Mouse (Mus musculus) heart, embryonic 13.5 days (tissue): ENCODE results near the gene Xndc1. TPM values are rescaled to one million over a fixed set of nuclear protein-coding genes. Genes with fewer than 3 reads are reported as not detected.
"Not testable (repeated sequence)": the region's sequence is repeated elsewhere in the genome, so short reads cannot be mapped to it uniquely, and the experiment has no call there.

ENCODE experiments used
- ATAC-seq: fragments of 200-750 bp; cut with Nextera tagmentation; 2 replicates; pipeline ENCODE4 v1.8.0; 2017; ENCODE audit warnings: moderate TSS enrichment; ENCODE audit not compliant: insufficient number of reproducible peaks, low FRiP score, low TSS enrichment; ENCODE audit errors: extremely low read depth
- H3K27ac ChIP-seq: fragments of 300-500 bp; sonication (generic); replicated peaks from 2 replicates; pipeline ENCODE4 v1.5.1; 2015; ENCODE audit warnings: moderate library complexity, mild to moderate bottlenecking, inconsistent platforms
- H3K27me3 ChIP-seq: fragments of 300-500 bp; sonication (generic); replicated peaks from 2 replicates; pipeline ENCODE4 v1.6.1; 2015; ENCODE audit warnings: mild to moderate bottlenecking, inconsistent platforms
- H3K36me3 ChIP-seq: fragments of 300-500 bp; sonication (generic); 2 replicates; pipeline ENCODE4 v1.6.1; 2015; ENCODE audit warnings: mild to moderate bottlenecking, inconsistent platforms
- H3K4me1 ChIP-seq: fragments of 300-500 bp; sonication (generic); 2 replicates; pipeline ENCODE4 v1.6.1; 2015; ENCODE audit warnings: inconsistent platforms
- H3K4me2 ChIP-seq: fragments of 300-500 bp; sonication (generic); 2 replicates; pipeline ENCODE4 v1.6.1; 2015; ENCODE audit warnings: inconsistent platforms, mild to moderate bottlenecking, moderate library complexity
- H3K4me3 ChIP-seq: fragments of 300-500 bp; sonication (generic); 2 replicates; pipeline ENCODE4 v1.5.1; 2015; ENCODE audit warnings: moderate library complexity, mild to moderate bottlenecking, inconsistent platforms
- H3K9ac ChIP-seq: fragments of 300-500 bp; sonication (generic); 2 replicates; pipeline ENCODE4 v1.6.1; 2015; ENCODE audit warnings: inconsistent platforms, mild to moderate bottlenecking, moderate library complexity
- H3K9me3 ChIP-seq: fragments of 300-500 bp; sonication (generic); 2 replicates; pipeline ENCODE4 v1.6.1; 2016; ENCODE audit warnings: inconsistent platforms
- WGBS: fragments of 180-500 bp; shearing (Covaris S2); methylation state at CpG from one replicate; pipeline ENCODE4 v1.1.7; 2015; ENCODE audit warnings: mixed read lengths; 5-methylcytosine and 5-hydroxymethylcytosine counted together
- polyA plus RNA-seq: library from polyadenylated mRNA; unstranded; fragments of >200 nt; fragmentation: Nextera tagmentation; extraction: Ambion mirVana; gene quantifications from 2 replicates; pipeline ENCODE4 v1.2.1, GENCODE M21; 2015

The Xndc1 gene
- polyA plus RNA-seq, 1 experiment from 2014 or later, result 25.2 TPM

DNA sequence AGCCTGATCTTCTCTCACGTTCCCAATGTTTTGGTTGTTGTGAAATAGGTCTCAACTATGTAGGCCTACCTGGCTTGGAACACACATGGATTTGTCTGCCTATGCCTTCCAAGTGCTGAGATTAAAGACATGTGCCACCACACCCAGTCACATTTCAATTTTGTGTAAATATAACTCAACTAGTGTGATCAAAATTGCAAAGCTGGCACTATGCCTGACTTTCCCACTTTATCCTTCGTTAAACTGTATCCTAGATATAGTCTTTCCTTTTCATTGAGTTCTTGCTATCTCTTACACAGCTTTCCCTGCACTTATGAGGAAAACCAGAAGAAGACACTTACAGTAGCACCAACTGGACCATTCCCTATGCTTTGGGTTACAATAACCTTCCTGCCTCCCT lies 29.8 kb upstream of the Xndc1 start:
- Histone ChIP-seq H3K4me2 (no peak overlapping the region), H3K27ac (no peak overlapping the region), H3K9me3 (no peaks in the 10 kb centered on the region), H3K27me3 (no peaks in the 10 kb centered on the region), H3K4me3 (no peak overlapping the region), H3K4me1 (no peaks in the 10 kb centered on the region), H3K36me3 (peaks cover 97% of the 10 kb centered on the region), H3K9ac (no peak overlapping the region)
- WGBS, result 82% methylated on average over 2 of the region's 2 CpGs
- ATAC-seq, result no peak

DNA sequence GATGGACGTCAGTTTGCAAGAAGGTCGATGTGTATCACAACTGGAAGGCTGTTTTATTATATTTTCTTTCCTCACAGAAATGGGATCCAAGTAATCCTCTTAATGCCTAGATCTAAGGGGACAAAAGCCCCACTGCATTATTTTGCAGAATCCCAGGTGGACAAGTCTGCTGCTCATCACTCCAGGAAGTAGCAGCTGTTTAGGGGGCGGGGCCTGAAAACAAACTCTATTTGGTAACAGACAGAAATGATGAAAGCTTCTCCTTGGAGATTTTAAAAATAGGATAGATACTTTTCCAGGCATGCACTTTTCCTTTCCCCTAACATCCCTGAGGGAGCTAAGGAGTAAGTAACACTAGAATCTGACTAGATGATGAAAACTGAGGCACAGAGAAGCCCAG lies 28.0 kb upstream of the Xndc1 start:
- Histone ChIP-seq H3K4me3 (no peak overlapping the region), H3K4me1 (no peaks in the 10 kb centered on the region), H3K27me3 (no peaks in the 10 kb centered on the region), H3K9me3 (no peaks in the 10 kb centered on the region), H3K36me3 (peaks cover 97% of the 10 kb centered on the region), H3K4me2 (no peak overlapping the region), H3K27ac (no peak overlapping the region), H3K9ac (no peak overlapping the region)
- ATAC-seq, result no peak
- 93% methylated on average over 3 of the region's 3 CpGs for WGBS

DNA sequence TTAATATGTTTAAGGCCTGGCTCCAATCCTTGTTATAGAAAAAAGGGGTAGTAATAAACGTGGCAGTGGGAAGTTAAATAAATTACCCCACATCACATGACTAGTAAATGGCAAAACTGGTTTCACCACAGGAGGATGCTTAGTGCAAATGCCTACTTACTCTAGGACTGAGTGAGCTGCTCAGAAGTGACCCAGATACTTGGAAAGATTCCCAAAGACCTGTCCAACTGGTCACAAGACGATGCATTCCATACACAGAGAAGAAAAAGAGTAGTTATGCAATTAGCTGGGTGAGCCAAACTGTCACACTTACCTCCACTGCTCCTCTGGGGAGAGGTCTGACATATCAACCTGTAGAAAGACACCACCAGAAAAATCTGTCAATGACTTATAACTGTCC lies 23.0 kb upstream of the Xndc1 start:
- no peak for ATAC-seq
- Histone ChIP-seq H3K4me3 (no peak overlapping the region), H3K36me3 (peaks cover 50% of the 10 kb centered on the region), H3K4me1 (no peaks in the 10 kb centered on the region), H3K27me3 (no peaks in the 10 kb centered on the region), H3K4me2 (no peak overlapping the region), H3K9me3 (no peaks in the 10 kb centered on the region), H3K27ac (no peak overlapping the region), H3K9ac (no peak overlapping the region)
- WGBS, result 73% methylated on average over 2 of the region's 2 CpGs

DNA sequence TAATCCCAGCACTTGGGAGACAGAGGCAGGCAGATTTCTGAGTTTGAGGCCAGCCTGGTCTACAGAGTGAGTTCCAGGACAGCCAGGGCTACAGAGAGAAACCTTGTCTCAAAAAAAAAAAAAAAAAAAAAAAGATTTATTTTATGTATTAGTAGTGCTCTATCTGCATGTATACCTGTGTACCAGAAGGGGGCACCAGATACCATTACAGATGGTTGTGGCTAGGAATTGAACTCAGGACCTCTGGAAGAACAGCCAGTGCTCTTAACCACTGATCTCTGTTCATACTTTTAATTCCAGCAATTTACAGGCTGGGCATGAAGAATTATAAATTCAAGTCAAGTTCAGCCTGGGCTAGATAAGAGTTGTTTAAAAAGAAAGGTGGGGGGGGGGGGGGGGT lies 16.8 kb upstream of the Xndc1 start:
- ATAC-seq, H3K9ac ChIP-seq, H3K27ac ChIP-seq, H3K9me3 ChIP-seq, H3K27me3 ChIP-seq, H3K4me3 ChIP-seq, H3K4me1 ChIP-seq, H3K4me2 ChIP-seq: not testable (repeated sequence)
- peaks cover 26% of the 10 kb centered on the region for H3K36me3 ChIP-seq

DNA sequence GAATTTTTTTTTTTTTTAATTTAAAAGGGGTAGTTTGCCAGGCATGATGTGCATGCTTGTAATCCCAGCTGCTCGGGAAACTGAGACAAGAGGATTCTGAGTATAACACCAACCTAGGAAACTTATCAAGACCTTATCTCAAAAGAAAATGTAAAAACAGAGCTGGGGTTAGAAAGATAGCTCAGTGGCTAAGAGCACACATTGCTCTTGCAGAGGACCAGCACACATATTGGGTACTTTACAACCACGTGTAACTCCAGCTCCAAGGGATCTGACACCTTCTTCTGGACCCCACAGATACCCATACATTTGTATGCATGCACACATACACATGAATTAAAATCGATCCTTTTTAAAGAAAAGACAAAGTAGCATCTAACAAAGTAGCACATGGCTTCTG lies 4.0 kb upstream of the Xndc1 start:
- 71% methylated on average over 3 of the region's 3 CpGs for WGBS
- Histone ChIP-seq H3K9ac (no peak overlapping the region), H3K4me1 (peaks cover 39% of the 10 kb centered on the region), H3K4me3 (no peak overlapping the region), H3K36me3 (peaks cover 34% of the 10 kb centered on the region), H3K9me3 (no peaks in the 10 kb centered on the region), H3K27me3 (no peaks in the 10 kb centered on the region), H3K4me2 (no peak overlapping the region), H3K27ac (no peak overlapping the region)
- no peak for ATAC-seq

DNA sequence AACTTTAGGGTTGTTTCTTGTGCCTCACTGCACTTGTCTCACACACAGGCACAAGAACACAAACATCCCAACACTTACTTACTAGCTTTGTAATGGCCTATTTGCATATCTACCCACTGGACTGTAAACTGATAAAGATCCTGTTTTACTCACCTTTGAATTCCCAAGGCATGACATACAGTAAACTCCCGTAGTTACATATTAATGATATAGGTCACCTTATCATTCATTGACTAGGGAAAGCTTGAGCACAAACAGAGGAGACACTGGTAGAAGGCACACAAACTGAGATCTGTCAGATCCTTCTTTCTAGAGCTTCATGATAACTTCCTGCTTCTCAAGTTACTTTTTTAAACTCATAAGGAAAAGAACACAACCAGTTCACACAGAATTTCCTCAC lies 3.1 kb upstream of the Xndc1 start:
- Histone ChIP-seq H3K4me3 (no peak overlapping the region), H3K36me3 (peaks cover 28% of the 10 kb centered on the region), H3K4me1 (peaks cover 42% of the 10 kb centered on the region), H3K9ac (no peak overlapping the region), H3K27ac (no peak overlapping the region), H3K27me3 (no peaks in the 10 kb centered on the region), H3K9me3 (no peaks in the 10 kb centered on the region), H3K4me2 (no peak overlapping the region)
- no peak for ATAC-seq
- WGBS, result 67% methylated on average over 1 of the region's 1 CpGs

DNA sequence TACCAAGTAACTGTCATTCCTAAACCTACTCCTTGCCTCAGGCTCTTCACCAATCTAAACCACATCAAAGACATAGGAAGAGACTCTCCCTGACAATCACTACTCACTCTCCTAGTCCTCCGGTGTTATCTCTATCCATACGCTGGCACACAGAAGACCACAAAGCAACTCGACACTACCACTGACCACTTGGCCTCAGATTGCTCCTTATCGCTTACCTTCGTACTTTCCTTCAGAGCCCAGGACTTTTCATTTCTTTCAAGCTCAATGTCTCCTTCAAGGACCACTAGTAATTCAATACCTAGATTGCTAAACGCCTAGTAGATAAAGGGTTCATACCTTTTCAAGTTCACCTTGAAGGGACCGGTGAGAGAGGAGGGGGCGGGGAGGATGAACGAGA lies 1.4 kb upstream of the Xndc1 start:
- Histone ChIP-seq H3K4me3 (peak overlapping the region; percentile 86), H3K9ac (peak overlapping the region; percentile 87), H3K36me3 (peaks cover 31% of the 10 kb centered on the region), H3K27ac (no peak overlapping the region), H3K4me1 (peaks cover 32% of the 10 kb centered on the region), H3K9me3 (no peaks in the 10 kb centered on the region), H3K4me2 (peak overlapping the region; percentile 86), H3K27me3 (no peaks in the 10 kb centered on the region)
- no peak for ATAC-seq
- WGBS, result 39% methylated on average over 9 of the region's 9 CpGs

DNA sequence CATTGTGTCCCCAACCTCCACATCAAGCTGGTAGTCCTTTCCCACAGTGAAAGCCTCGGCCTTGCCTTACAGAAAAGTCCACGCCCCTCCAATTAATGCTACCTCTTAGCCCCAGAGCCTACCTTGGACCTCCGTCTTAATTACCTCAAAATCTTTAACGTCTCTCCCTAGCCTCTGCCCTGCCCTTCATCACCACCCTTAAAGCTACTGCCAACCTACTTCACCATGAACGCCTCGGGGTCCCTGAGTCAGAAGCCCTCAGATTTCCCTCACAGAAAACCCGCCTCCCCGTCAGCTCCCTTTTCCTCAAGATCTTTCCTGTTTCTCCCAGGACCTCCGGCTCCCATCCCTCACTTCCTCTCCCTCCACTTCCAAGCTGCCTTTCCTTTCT lies 661 bp upstream of the Xndc1 start:
- peak overlapping the region; percentile 86 for H3K4me2 ChIP-seq
- H3K27me3 ChIP-seq, result no peaks in the 10 kb centered on the region
- peaks cover 32% of the 10 kb centered on the region for H3K4me1 ChIP-seq
- peak; percentile 22; the same call in 1 of the 2 replicates for ATAC-seq
- peaks cover 28% of the 10 kb centered on the region for H3K36me3 ChIP-seq
- peak overlapping the region; percentile 87 for H3K9ac ChIP-seq
- H3K4me3 ChIP-seq, result peak overlapping the region; percentile 86
- WGBS, result 0% methylated on average over 9 of the region's 9 CpGs
- H3K9me3 ChIP-seq, result no peaks in the 10 kb centered on the region
- H3K27ac ChIP-seq, result peak overlapping the region; percentile 85

DNA sequence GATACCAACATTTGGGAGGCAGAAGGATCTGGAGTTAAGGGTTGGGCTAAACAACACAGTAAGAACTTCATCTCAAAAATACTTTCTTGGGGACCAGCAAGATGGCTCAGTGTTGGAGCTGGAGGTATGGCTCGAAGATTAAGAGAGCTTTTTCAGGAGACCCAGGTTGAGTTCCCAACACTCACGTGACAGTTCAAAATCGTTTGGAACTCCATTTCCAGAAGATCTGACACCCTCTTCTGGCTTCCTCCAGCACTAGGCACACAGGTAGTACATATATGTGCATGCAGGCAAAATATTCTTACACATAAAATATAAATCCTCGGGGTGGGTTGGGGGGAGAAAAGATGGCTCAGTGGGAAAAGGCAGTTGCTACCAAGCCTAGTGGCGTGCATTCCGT lies 1.1 kb downstream of the Xndc1 start:
- WGBS, result 65% methylated on average over 6 of the region's 6 CpGs
- peaks cover 32% of the 10 kb centered on the region for H3K36me3 ChIP-seq

DNA sequence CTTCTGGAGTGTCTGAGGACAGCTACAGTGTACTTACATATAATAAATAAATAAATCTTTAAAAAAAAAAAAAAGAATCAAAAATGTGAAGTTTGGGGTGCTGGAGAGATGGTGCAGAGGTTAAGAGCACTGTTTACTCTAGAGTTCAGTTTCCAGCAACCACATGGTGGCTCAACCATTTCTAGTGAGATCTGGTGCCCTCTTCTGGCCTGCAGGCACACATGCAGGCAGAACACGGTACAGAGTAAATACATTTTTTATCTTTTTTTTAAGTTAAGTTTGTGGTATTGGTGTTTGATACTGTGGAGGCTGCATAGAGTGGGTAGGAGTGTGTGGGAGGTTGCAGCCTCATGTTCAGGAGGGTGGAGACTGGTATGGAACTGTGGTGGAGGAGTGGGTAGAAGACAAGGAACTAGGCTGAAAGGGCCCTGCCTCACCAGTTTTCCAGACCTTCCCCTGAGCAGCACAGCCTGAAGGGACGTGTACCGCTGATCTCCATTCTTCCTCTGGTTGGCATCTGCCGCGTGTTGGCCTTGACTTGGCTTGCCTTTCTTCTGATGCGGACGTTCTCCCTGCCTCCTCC lies 11.5 kb downstream of the Xndc1 start:
- ATAC-seq, result no peak

More for the DNA sequence above, 1.1 kb downstream of the Xndc1 start:
- H3K4me2 ChIP-seq, result peak overlapping the region; percentile 86
- no peaks in the 10 kb centered on the region for H3K9me3 ChIP-seq
- peak overlapping the region; percentile 85; the same call in 1 of the 2 replicates for H3K27ac ChIP-seq
- H3K4me1 ChIP-seq, result peaks cover 31% of the 10 kb centered on the region
- H3K27me3 ChIP-seq, result no peaks in the 10 kb centered on the region
- peak overlapping the region; percentile 87 for H3K9ac ChIP-seq
- H3K4me3 ChIP-seq, result peak overlapping the region; percentile 86
- ATAC-seq, result no peak

DNA sequence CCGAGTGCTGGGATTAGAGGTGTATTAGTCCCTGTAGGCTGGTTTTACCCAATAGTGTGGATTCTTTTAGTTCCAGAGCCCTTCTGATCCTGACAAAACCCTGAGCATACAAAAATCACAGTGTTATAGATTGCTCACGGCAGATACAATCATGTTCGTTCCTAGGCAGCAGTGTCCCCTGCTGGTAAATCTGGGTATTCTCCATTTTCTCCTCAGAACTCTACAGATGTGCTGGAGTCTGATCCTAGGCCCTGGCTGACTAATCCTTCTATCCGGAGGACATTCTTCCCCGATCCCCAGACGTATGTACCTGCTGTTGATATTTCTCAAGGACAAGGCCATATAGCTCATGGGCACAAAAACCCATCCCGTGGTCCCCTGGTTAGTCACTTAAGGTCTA lies 13.2 kb downstream of the Xndc1 start:
- ATAC-seq, result no peak
- Histone ChIP-seq H3K27me3 (no peaks in the 10 kb centered on the region), H3K27ac (no peak overlapping the region), H3K9me3 (no peaks in the 10 kb centered on the region), H3K4me1 (no peaks in the 10 kb centered on the region), H3K4me2 (no peak overlapping the region), H3K36me3 (peaks cover 97% of the 10 kb centered on the region), H3K9ac (no peak overlapping the region), H3K4me3 (no peak overlapping the region)
- 73% methylated on average over 7 of the region's 7 CpGs for WGBS

More for the DNA sequence above, 11.5 kb downstream of the Xndc1 start:
- Histone ChIP-seq H3K4me1 (no peaks in the 10 kb centered on the region), H3K27me3 (no peaks in the 10 kb centered on the region), H3K9me3 (no peaks in the 10 kb centered on the region), H3K9ac (no peak overlapping the region), H3K36me3 (peaks cover 97% of the 10 kb centered on the region), H3K27ac (no peak overlapping the region), H3K4me2 (no peak overlapping the region), H3K4me3 (no peak overlapping the region)
- 82% methylated on average over 7 of the region's 7 CpGs for WGBS

DNA sequence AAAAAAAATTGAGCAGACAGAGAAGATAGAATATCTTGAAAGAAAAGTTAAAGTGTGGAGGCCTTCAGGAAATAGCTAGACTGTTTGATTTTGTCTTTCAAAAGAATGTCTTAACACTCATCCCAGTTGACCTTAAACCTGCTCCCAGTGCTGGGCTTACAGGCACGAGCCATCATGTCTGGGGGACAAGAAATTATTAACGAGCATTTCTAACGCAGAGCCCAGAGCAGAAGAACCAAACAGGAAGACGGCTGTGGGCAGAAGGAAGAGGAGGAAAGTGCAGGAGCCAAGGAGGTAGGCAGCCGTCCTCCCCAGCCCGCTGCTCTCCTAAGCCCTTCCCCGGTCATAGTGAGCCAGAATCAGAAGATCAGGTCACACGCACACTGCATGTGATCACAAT lies 15.0 kb downstream of the Xndc1 start:
- H3K4me3 ChIP-seq, result no peak overlapping the region
- H3K27me3 ChIP-seq, result no peaks in the 10 kb centered on the region
- no peak overlapping the region for H3K9ac ChIP-seq
- H3K9me3 ChIP-seq, result no peaks in the 10 kb centered on the region
- H3K36me3 ChIP-seq, result peaks cover 97% of the 10 kb centered on the region
- H3K4me2 ChIP-seq, result no peak overlapping the region
- no peak overlapping the region for H3K27ac ChIP-seq
- ATAC-seq, result no peak
- no peaks in the 10 kb centered on the region for H3K4me1 ChIP-seq
- WGBS, result 89% methylated on average over 8 of the region's 8 CpGs
